Mouse (Mus musculus): ENCODE measurements around the gene Dnmt3a. TPM values are rescaled to one million over a fixed set of nuclear protein-coding genes. Genes with fewer than 3 reads are reported as not detected.

Dnmt3a gene
- polyA plus RNA-seq, 1 experiment = 43.2 TPM

GRCm38 (mm10) chr12:3954651-3955050 is 148.8 kb downstream of the Dnmt3a start, which contains the start of gene Pomc:
Gene Pomc, plus strand, starts transcription at chr12:3954951.
- 26% methylated on average over 22 of the region's 22 CpGs for WGBS
- TF ChIP-seq CTCF (IDR thresholded peaks at IDR 0.05; ENCODE audit: borderline replicate concordance, insufficient read depth, low read depth, low read length) = no peak
- no peak for TF ChIP-seq POLR2A (IDR thresholded peaks at IDR 0.05; ENCODE audit: borderline replicate concordance, insufficient read depth, low read length)

GRCm38 (mm10) chr12:3955371-3955770 is 149.6 kb downstream of the Dnmt3a start:
- DNase-seq = no peak
- no peak overlapping the region for H3K4me3 ChIP-seq (replicated peaks; ENCODE audit: insufficient read depth, low read depth, low read length)
- no peak for TF ChIP-seq CTCF (IDR thresholded peaks at IDR 0.05; ENCODE audit: borderline replicate concordance, insufficient read depth, low read depth, low read length)
- no peak for TF ChIP-seq POLR2A (IDR thresholded peaks at IDR 0.05; ENCODE audit: borderline replicate concordance, insufficient read depth, low read length)
- WGBS = 49% methylated on average over 10 of the region's 10 CpGs
- H3K27ac ChIP-seq (ENCODE audit: insufficient read depth, low read length) = no peak overlapping the region
- H3K4me1 ChIP-seq (ENCODE audit: control insufficient read depth, insufficient read depth, low read length) = no peaks in the 10 kb centered on the region
- H3K27me3 ChIP-seq (ENCODE audit: control insufficient read depth, insufficient read depth, low read length) = no peaks in the 10 kb centered on the region

More at GRCm38 (mm10) chr12:3954651-3955050, 148.8 kb downstream of the Dnmt3a start, which contains the start of gene Pomc:
- no peak within 1 kb of the TSS for H3K27ac ChIP-seq (ENCODE audit: insufficient read depth, low read length)
- no peak within 1 kb of the TSS for H3K4me3 ChIP-seq (replicated peaks; ENCODE audit: insufficient read depth, low read depth, low read length)
- no peaks in the 10 kb centered on the region for H3K4me1 ChIP-seq (ENCODE audit: control insufficient read depth, insufficient read depth, low read length)
- no peak for DNase-seq
- no peaks in the 10 kb centered on the region for H3K27me3 ChIP-seq (ENCODE audit: control insufficient read depth, insufficient read depth, low read length)

GRCm38 (mm10) chr12:3956351-3956750 is 150.5 kb downstream of the Dnmt3a start:
- peak in 1 of 2 experiments; percentile 29 for DNase-seq
- 18% methylated on average over 3 of the region's 3 CpGs for WGBS
- Histone ChIP-seq H3K4me1 (ENCODE audit: control insufficient read depth, insufficient read depth, low read length) (no peaks in the 10 kb centered on the region), H3K27me3 (ENCODE audit: control insufficient read depth, insufficient read depth, low read length) (no peaks in the 10 kb centered on the region), H3K4me3 (replicated peaks; ENCODE audit: insufficient read depth, low read depth, low read length) (no peak overlapping the region), H3K27ac (ENCODE audit: insufficient read depth, low read length) (no peak overlapping the region)
- TF ChIP-seq POLR2A (IDR thresholded peaks at IDR 0.05; ENCODE audit: borderline replicate concordance, insufficient read depth, low read length) = no peak
- TF ChIP-seq CTCF (IDR thresholded peaks at IDR 0.05; ENCODE audit: borderline replicate concordance, insufficient read depth, low read depth, low read length) = peak; percentile 52; the same call in 1 of the 2 replicates

GRCm38 (mm10) chr12:3959791-3960543 is 154.2 kb downstream of the Dnmt3a start:
- 2% methylated on average over 53 of the region's 53 CpGs for WGBS
- peak overlapping the region; percentile 70 for H3K4me3 ChIP-seq (replicated peaks; ENCODE audit: insufficient read depth, low read depth, low read length)
- peak; percentile 91 for DNase-seq
- no peaks in the 10 kb centered on the region for H3K4me1 ChIP-seq (ENCODE audit: control insufficient read depth, insufficient read depth, low read length)
- H3K27me3 ChIP-seq (ENCODE audit: control insufficient read depth, insufficient read depth, low read length) = no peaks in the 10 kb centered on the region
- H3K27ac ChIP-seq (ENCODE audit: insufficient read depth, low read length) = peak overlapping the region; percentile 92
- no peak for TF ChIP-seq CTCF (IDR thresholded peaks at IDR 0.05; ENCODE audit: borderline replicate concordance, insufficient read depth, low read depth, low read length)
- TF ChIP-seq POLR2A (IDR thresholded peaks at IDR 0.05; ENCODE audit: borderline replicate concordance, insufficient read depth, low read length) = peak; percentile 97

GRCm38 (mm10) chr12:3960553-3960952 is 154.7 kb downstream of the Dnmt3a start:
- Histone ChIP-seq H3K27me3 (ENCODE audit: control insufficient read depth, insufficient read depth, low read length) (no peaks in the 10 kb centered on the region), H3K27ac (ENCODE audit: insufficient read depth, low read length) (peak overlapping the region; percentile 92), H3K4me1 (ENCODE audit: control insufficient read depth, insufficient read depth, low read length) (no peaks in the 10 kb centered on the region), H3K4me3 (replicated peaks; ENCODE audit: insufficient read depth, low read depth, low read length) (peak overlapping the region; percentile 70)
- peak; percentile 40; the same call in 1 of the 2 replicates for TF ChIP-seq CTCF (IDR thresholded peaks at IDR 0.05; ENCODE audit: borderline replicate concordance, insufficient read depth, low read depth, low read length)
- TF ChIP-seq POLR2A (IDR thresholded peaks at IDR 0.05; ENCODE audit: borderline replicate concordance, insufficient read depth, low read length) = no peak
- WGBS = 47% methylated on average over 4 of the region's 4 CpGs
- DNase-seq = peak; percentile 55 to 59

Other genes starting within 250 kb of the Dnmt3a start
- gene Dtnb, start 233.6 kb upstream of the Dnmt3a start, polyA plus RNA-seq (2012; rRNA removed) = 86.6 and 91.3 TPM in 2 replicates
- 3.0 and 4.1 TPM in 2 replicates for gene Pomc, start 148.9 kb downstream of the Dnmt3a start, polyA plus RNA-seq (2012; rRNA removed)
- 83.0 and 83.8 TPM in 2 replicates for gene Efr3b, start 232.9 kb downstream of the Dnmt3a start, polyA plus RNA-seq (2012; rRNA removed)